Mouse (Mus musculus) spleen, adult 2 months (tissue): ENCODE data around the gene Tmem131.

Source experiments
- CTCF ChIP-seq: fragments of 200-500 bp; IDR thresholded peaks from 2 replicates; pipeline ENCODE4 v1.5.1; 2011; ENCODE audit warnings: mild to moderate bottlenecking, inconsistent platforms; ENCODE audit not compliant: insufficient read depth, insufficient read length, insufficient replicate concordance; ENCODE audit errors: extremely low read depth
- POLR2A ChIP-seq: fragments of 200-500 bp; IDR thresholded peaks from 2 replicates; pipeline ENCODE4 v1.6.1; 2011; ENCODE audit warnings: low read depth, low read length, inconsistent platforms

- TF ChIP-seq POLR2A (no peak), CTCF (no peak)
These were observed 4.6 kb downstream of the Tmem131 start for GRCm38 (mm10) chr1:36938801-36939286.
